Mouse (Mus musculus) embryonic facial prominence, embryonic 11.5 days (tissue): ENCODE measurements around the gene Rac2. TPM values are rescaled to one million over a fixed set of nuclear protein-coding genes. Genes with fewer than 3 reads are reported as not detected.
A peak's percentile ranks its signal among the peaks of the same experiment; 100 is the strongest.

Source experiments
- ATAC-seq: fragments of 200-750 bp; cut with Nextera tagmentation; replicated peaks from 2 replicates; pipeline ENCODE4 v1.8.0; 2017; ENCODE audit warnings: low read depth; ENCODE audit not compliant: insufficient number of reproducible peaks, low FRiP score, low TSS enrichment
- DNase-seq: peaks from one replicate; pipeline ENCODE4 v3.0.0-alpha.2; 2015; ENCODE audit warnings: low spot score
- H3K27ac ChIP-seq: fragments of 300-500 bp; sonication (generic); replicated peaks from 2 replicates; pipeline ENCODE4 v1.5.1; 2014; ENCODE audit warnings: mild to moderate bottlenecking, low read depth, low read length, control low read depth
- H3K27me3 ChIP-seq: fragments of 300-500 bp; sonication (generic); 2 replicates; pipeline ENCODE4 v1.6.1; 2014; ENCODE audit warnings: mild to moderate bottlenecking, low read length, moderate library complexity, mixed read lengths; ENCODE audit not compliant: control insufficient read depth, insufficient read depth
- H3K36me3 ChIP-seq: fragments of 300-500 bp; sonication (generic); replicated peaks from 2 replicates; pipeline ENCODE4 v1.6.1; 2014; ENCODE audit warnings: low read depth, mild to moderate bottlenecking, low read length, moderate library complexity, mixed read lengths; ENCODE audit not compliant: control insufficient read depth, insufficient read depth
- H3K4me1 ChIP-seq: fragments of 300-500 bp; sonication (generic); 2 replicates; pipeline ENCODE4 v1.6.1; 2014; ENCODE audit warnings: low read length, mixed read lengths; ENCODE audit not compliant: control insufficient read depth, insufficient read depth
- H3K4me2 ChIP-seq: fragments of 300-500 bp; sonication (generic); 2 replicates; pipeline ENCODE4 v1.6.1; 2014; ENCODE audit warnings: low read depth, mild to moderate bottlenecking, control low read depth, low read length, moderate library complexity
- H3K4me3 ChIP-seq: fragments of 300-500 bp; sonication (generic); 2 replicates; pipeline ENCODE4 v1.5.1; 2014; ENCODE audit warnings: low read depth, low read length, control low read depth
- H3K9ac ChIP-seq: fragments of 300-500 bp; sonication (generic); replicated peaks from 2 replicates; pipeline ENCODE4 v1.6.1; 2014; ENCODE audit warnings: mild to moderate bottlenecking, control low read depth, low read length
- H3K9me3 ChIP-seq: fragments of 300-500 bp; sonication (generic); replicated peaks from 2 replicates; pipeline ENCODE4 v1.6.1; 2016; ENCODE audit warnings: mild to moderate bottlenecking, low read length, inconsistent platforms, mixed read lengths; ENCODE audit not compliant: control insufficient read depth
- WGBS: fragments of 180-500 bp; shearing (Covaris S2); extraction: QIAGEN DNeasy Blood & Tissue Kit; methylation state at CpG from one replicate; pipeline ENCODE4 v1.1.7; 2014; 5-methylcytosine and 5-hydroxymethylcytosine counted together
- polyA plus RNA-seq: library from polyadenylated mRNA; unstranded; fragments of >200 nt; fragmentation: Nextera tagmentation; extraction: Ambion mirVana; gene quantifications from 2 replicates; pipeline ENCODE4 v1.2.1, GENCODE M21; 2014

The Rac2 gene
- polyA plus RNA-seq, 1 experiment from 2014 or later = 4.5 TPM

DNA sequence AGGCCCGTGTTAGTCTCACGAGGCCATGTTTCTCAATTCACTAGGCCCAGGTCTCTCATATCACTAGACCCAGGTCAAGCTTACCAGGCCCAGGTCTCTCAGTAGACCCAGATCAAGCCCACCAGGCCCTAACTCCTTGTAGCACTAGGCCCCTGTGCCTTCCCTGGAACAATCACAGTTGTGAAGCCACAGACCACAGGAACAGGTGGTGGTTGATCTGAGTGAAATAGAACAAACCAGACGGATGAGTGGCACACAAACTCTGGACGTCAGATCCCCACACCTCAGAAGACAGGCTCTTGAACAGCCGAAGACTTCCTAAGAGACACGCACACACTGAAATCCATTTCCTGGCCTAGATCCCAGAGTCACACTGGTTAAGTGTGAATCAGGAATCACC, 61.8 kb downstream of the Rac2 start:
- ATAC-seq (no peak), DNase-seq (no peak)
- Histone ChIP-seq H3K9ac (no peak overlapping the region), H3K4me2 (no peak overlapping the region), H3K9me3 (no peaks in the 10 kb centered on the region), H3K4me3 (no peak overlapping the region), H3K27me3 (no peaks in the 10 kb centered on the region), H3K27ac (no peak overlapping the region), H3K36me3 (no peaks in the 10 kb centered on the region), H3K4me1 (no peaks in the 10 kb centered on the region; the same call in 1 of the 2 replicates)
- 90% methylated on average over 6 of the region's 6 CpGs for WGBS

DNA sequence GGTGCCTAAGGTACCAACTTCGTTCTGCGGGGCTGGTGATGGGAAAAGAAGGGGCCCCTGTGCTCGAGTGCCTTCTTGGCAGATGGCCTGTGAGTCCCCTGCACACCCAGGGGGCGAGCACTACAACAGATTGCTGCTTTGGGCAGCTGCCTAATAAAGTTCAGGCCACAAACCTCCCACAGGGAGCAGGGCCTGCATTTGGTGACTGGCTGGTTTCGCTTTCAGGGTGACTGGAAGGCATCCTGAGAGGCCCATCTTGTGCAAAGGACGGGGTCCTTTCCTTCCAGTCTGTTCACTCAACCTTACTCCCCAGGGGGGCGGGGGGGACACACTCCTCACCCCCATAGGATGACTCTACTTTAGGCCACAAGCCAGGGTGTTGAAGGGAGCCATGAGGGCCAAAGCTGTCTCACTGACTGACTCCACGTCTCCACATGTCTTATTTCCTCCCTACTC, 62.4 kb downstream of the Rac2 start:
- 73% methylated on average over 8 of the region's 8 CpGs for WGBS

DNA sequence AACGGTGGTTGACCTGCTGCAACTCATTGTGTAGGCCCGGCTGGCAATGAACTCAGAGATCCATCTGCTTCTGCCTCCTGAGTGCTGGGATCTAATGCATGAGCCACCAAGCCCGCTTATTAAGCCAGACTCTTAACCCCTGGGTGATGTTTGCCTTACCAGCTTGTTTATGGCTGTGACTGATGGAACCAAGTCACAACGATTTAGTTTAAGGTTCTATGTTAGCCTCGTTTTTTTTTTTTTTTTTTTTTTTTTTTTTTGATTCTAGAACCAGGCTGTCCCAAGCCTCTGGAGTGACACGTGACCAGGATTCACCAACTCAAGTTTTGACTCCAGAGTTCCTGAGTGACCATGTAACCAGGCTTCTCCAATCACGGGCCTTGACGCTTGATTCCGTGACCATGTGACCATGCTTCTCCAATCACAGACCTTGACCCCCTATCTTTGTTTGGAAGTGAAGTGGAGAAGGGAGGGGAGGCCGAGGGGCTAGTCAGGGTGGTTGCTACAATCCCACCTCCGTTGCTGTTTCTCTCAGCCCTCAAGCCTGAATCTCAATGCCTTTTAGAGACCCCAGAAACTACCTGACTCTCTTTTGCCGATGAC, 63.2 kb downstream of the Rac2 start:
- Histone ChIP-seq H3K4me2 (no peak overlapping the region), H3K4me1 (no peaks in the 10 kb centered on the region), H3K4me3 (no peak overlapping the region), H3K9ac (peak overlapping the region; percentile 32; the same call in 1 of the 2 replicates), H3K27me3 (no peaks in the 10 kb centered on the region), H3K9me3 (no peaks in the 10 kb centered on the region), H3K27ac (no peak overlapping the region; the same call in 1 of the 2 replicates), H3K36me3 (no peaks in the 10 kb centered on the region)
- ATAC-seq = no peak
- DNase-seq = peak; percentile 56
- WGBS = 44% methylated on average over 12 of the region's 12 CpGs

More for the DNA sequence above, 62.4 kb downstream of the Rac2 start:
- Histone ChIP-seq H3K27me3 (no peaks in the 10 kb centered on the region), H3K4me3 (no peak overlapping the region), H3K27ac (no peak overlapping the region), H3K4me1 (no peaks in the 10 kb centered on the region; the same call in 1 of the 2 replicates), H3K36me3 (no peaks in the 10 kb centered on the region), H3K9me3 (no peaks in the 10 kb centered on the region), H3K9ac (peak overlapping the region; percentile 32; the same call in 1 of the 2 replicates), H3K4me2 (no peak overlapping the region; the same call in 1 of the 2 replicates)
- ATAC-seq (no peak), DNase-seq (no peak)

Other genes with a start within 250 kb of the Rac2 start
- gene Csf2rb, start 247.0 kb downstream of the Rac2 start, polyA plus RNA-seq = 1.2 and 1.6 TPM in 2 replicates
- gene Tex33, start 176.9 kb downstream of the Rac2 start, polyA plus RNA-seq = not detected in 2 replicates
- 9.7 and 10.1 TPM in 2 replicates for gene Tst, start 166.9 kb downstream of the Rac2 start, polyA plus RNA-seq
- 2.3 and 2.5 TPM in 2 replicates for gene Mpst, start 166.4 kb downstream of the Rac2 start, polyA plus RNA-seq
- 36.0 and 47.5 TPM in 2 replicates for gene Kctd17, start 144.2 kb downstream of the Rac2 start, polyA plus RNA-seq
- gene Tmprss6, start 104.1 kb downstream of the Rac2 start, polyA plus RNA-seq = 0.21 and 0.49 TPM in 2 replicates
- 0.17 TPM in 1 of 2 replicates, not detected in the other for gene Il2rb, start 77.5 kb downstream of the Rac2 start, polyA plus RNA-seq
- 15.2 and 18.8 TPM in 2 replicates for gene C1qtnf6, start 41.4 kb downstream of the Rac2 start, polyA plus RNA-seq
- gene Sstr3, start 28.1 kb downstream of the Rac2 start, polyA plus RNA-seq = not detected in 2 replicates
- gene Cyth4, start 24.3 kb upstream of the Rac2 start, polyA plus RNA-seq = 2.1 and 4.2 TPM in 2 replicates
- gene Elfn2, start 146.0 kb upstream of the Rac2 start, polyA plus RNA-seq = 0.28 TPM in 1 of 2 replicates, not detected in the other
- gene Mfng, start 200.7 kb upstream of the Rac2 start, polyA plus RNA-seq = 15.9 and 19.1 TPM in 2 replicates
- gene Card10, start 230.3 kb upstream of the Rac2 start, polyA plus RNA-seq = 1.8 and 2.6 TPM in 2 replicates